Mouse (Mus musculus): ENCODE measurements around the gene Myzap.

The Myzap gene

DNA sequence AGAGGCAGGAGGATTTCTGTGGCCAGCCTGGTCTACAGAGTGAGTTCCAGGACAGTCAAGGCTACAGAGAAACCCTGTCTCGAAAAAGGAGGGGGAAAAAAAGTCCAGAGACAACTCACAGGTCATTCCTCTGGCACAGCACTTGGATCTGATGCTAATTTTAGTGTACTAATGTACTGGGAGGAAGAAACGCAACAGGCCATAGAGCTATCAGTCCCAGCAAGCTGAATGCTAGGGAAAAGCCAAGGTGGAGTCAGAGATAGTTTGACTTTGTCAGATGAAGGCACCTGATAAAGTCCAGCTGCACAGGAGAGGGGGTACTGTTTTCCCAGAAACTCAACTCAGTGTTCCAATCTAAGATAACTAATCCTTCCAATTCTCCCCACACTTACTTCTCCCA, 111.9 kb downstream of the Myzap start:
- no peak for DNase-seq (ENCODE audit: low read depth)

DNA sequence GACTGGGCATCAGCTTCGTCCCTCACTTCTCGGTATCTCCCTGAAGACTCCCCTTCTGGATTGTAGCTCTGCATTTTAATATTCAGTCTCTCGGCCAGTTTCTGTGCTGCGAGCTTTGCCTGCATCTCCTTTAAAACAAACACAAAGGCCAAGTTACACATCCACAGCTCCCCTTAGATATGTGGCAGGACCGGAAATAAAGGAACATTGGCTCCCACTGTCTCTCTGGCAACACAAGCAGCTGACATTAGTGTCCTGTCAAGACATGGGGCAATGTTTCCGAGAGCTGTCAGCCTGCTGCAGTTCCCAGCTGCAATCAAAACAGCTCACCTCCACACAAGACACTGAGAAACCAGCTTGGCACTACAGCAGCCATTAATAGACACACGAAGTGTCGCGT, 112.7 kb downstream of the Myzap start:
- DNase-seq (ENCODE audit: low read depth) = no peak

- no peak for DNase-seq (ENCODE audit: low read depth)
Observed at GRCm38 (mm10) chr9:71478596-71478995, 113.6 kb downstream of the Myzap start.

GRCm38 (mm10) chr9:71476601-71477000, 115.6 kb downstream of the Myzap start:
- no peak for DNase-seq (ENCODE audit: low read depth)

- no peak for DNase-seq (ENCODE audit: low read depth)
Observed at GRCm38 (mm10) chr9:71475536-71475935, 116.6 kb downstream of the Myzap start.

- DNase-seq (ENCODE audit: low read depth) = no peak
Observed at GRCm38 (mm10) chr9:71467434-71467833, 124.7 kb downstream of the Myzap start.

- DNase-seq (ENCODE audit: low read depth) = no peak
Observed at GRCm38 (mm10) chr9:71466111-71466510, 126.0 kb downstream of the Myzap start.

- DNase-seq (ENCODE audit: low read depth) = no peak
Observed at GRCm38 (mm10) chr9:71463072-71463667, 129.0 kb downstream of the Myzap start.

DNA sequence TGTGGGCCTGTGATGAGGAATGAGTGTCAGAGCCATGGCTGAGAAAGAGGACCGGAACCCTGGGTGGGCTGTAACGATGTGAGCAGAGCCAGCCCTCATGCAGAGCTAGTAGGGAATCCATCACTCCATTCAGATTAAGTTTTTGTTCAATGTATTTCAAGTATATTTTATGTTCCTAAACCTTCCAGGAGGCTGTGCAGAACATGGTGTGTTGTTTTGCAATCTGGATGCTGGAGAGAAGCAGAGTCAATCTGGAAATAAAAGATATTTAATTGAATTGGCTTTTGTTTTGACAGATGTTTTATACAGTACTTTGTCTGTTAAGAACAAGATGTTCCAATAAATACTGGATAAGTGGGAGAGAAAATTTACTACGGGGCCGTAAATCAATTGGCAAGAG, 135.4 kb downstream of the Myzap start:
- no peak for DNase-seq (ENCODE audit: low read depth)
